Mouse (Mus musculus) adrenal gland, adult 18-20 months (tissue): ENCODE results near the gene Cep41. TPM values are rescaled to one million over a fixed set of nuclear protein-coding genes. Genes with fewer than 3 reads are reported as not detected.

Experiments
- microRNA-seq, 2 experiments: library from miRNA; unstranded; fragments of <30 nt; microRNA quantifications; one replicate each; pipeline ENCODE4 v1.2.0; 2021; ENCODE audit warnings: borderline number of aligned reads in 2 of 2
- total RNA-seq, 2 experiments: library from RNA; stranded (reverse); gene quantifications; 1 replicate in 1 of 2; 2 replicates in 1 of 2; pipeline ENCODE4 v1.2.3; 2021

Gene Cep41
- total RNA-seq, 2 experiments from 2014 or later = 6.1 to 7.3 TPM

Small RNAs within 50 kb of the gene (microRNA-seq; reads per million reads assigned to microRNA genes)
- gene Mir335 = 1,614 to 2,071 reads per million in 2 experiments

Other genes with a start within 250 kb of the Cep41 start
- gene Tmem209, start 184.0 kb downstream of the Cep41 start, total RNA-seq = 10 to 100 TPM; 15.3 to 19.5 TPM
- gene Ssmem1, start 183.9 kb downstream of the Cep41 start, total RNA-seq = under 1 TPM in 1 of 2 experiments, not detected in 1; 0.22 TPM
- under 1 TPM; 0.43 to 0.74 TPM for gene Cpa2, start 152.2 kb downstream of the Cep41 start, total RNA-seq
- gene Cpa4, start 125.4 kb downstream of the Cep41 start, total RNA-seq = 1 to 10 TPM; 1.4 to 1.7 TPM
- not detected for gene Cpa5, start 82.7 kb downstream of the Cep41 start, total RNA-seq
- not detected for gene Cpa1, start 54.5 kb downstream of the Cep41 start, total RNA-seq
- gene Mest, start 29.8 kb upstream of the Cep41 start, total RNA-seq = 10 to 100 TPM; 27.9 to 28.8 TPM
- gene Copg2, start 203.0 kb upstream of the Cep41 start, total RNA-seq = 10 to 100 TPM; 48.4 to 76.2 TPM
- not detected for gene Tsga13, start 221.8 kb upstream of the Cep41 start, total RNA-seq